Mouse (Mus musculus): ENCODE data around the gene Ubqln1. TPM values are rescaled to one million over a fixed set of nuclear protein-coding genes. Genes with fewer than 3 reads are reported as not detected.

The Ubqln1 gene
- total and polyA plus RNA-seq, 3 experiments: 68.6 to 146 TPM; not detected in 1

- Histone ChIP-seq H3K4me3 (ENCODE audit: control insufficient read depth in 1 of 2, insufficient read depth in 1 of 2, low read depth in 2 of 2, low read length in 2 of 2) (peak overlapping the region; percentile 56 to 64), H3K79me2 (ENCODE audit: control insufficient read depth, insufficient read depth, low read length, poor library complexity) (0 out of 2 replicates have a peak, but pooled peaks cover 6% of the 10 kb centered on the region), H3K9ac (ENCODE audit: control insufficient read depth, low read depth, low read length, poor library complexity, severe bottlenecking) (peak overlapping the region; percentile 62), H3K36me3 (ENCODE audit: control insufficient read depth in 1 of 2, insufficient read depth in 2 of 2, low read length in 2 of 2) (peaks cover 0 to 6% of the 10 kb centered on the region in 2 experiments; a peak in 2 of 4 replicates), H3K27me3 (ENCODE audit: control insufficient read depth in 1 of 2, insufficient read depth in 2 of 2, low read length in 2 of 2) (no peaks in the 10 kb centered on the region), H3K9me3 (replicated peaks; ENCODE audit: insufficient read depth, low read length) (no peaks in the 10 kb centered on the region), H3K27ac (ENCODE audit: control insufficient read depth, low read depth, low read length) (peak overlapping the region; percentile 64), H3K4me1 (ENCODE audit: control insufficient read depth in 1 of 2, insufficient read depth in 2 of 2, low read length in 2 of 2) (peaks cover 0 to 11% of the 10 kb centered on the region in 2 experiments; a peak in 2 of 4 replicates)
- DNase-seq (ENCODE audit: low read depth, low spot score): peak; percentile 95
- TF ChIP-seq CHD2 (IDR thresholded peaks at IDR 0.05; ENCODE audit: low read length) (no peak), RCOR1 (IDR thresholded peaks at IDR 0.05; ENCODE audit: low read depth, low read length) (peak; percentile 40; the same call in 1 of the 2 replicates), ZC3H11A (IDR thresholded peaks at IDR 0.05; ENCODE audit: low read depth, low read length) (no peak), EP300 (IDR thresholded peaks at IDR 0.05; ENCODE audit: low read depth in 1 of 2, low read length in 2 of 2) (peak; percentile 40 to 56; a peak in 3 of 4 replicates), POLR2AphosphoS2 (IDR thresholded peaks at IDR 0.05; ENCODE audit: low read length) (no peak), UBTF (IDR thresholded peaks at IDR 0.05; ENCODE audit: borderline replicate concordance, insufficient read depth, low read depth, low read length) (0 out of 2 replicates have a peak, but pooled peaks have one; percentile 79), MAZ (IDR thresholded peaks at IDR 0.05; ENCODE audit: low read depth, low read length) (peak; percentile 57), MXI1 (IDR thresholded peaks at IDR 0.05; ENCODE audit: low read depth, low read length) (peak; percentile 52; the same call in 1 of the 2 replicates), USF2 (IDR thresholded peaks at IDR 0.05; ENCODE audit: borderline replicate concordance in 1 of 2, insufficient read depth in 1 of 2, low read depth in 1 of 2, low read length in 2 of 2) (no peak), HCFC1 (IDR thresholded peaks at IDR 0.05; ENCODE audit: low read depth, low read length) (peak; percentile 32; the same call in 1 of the 2 replicates), ZKSCAN1 (IDR thresholded peaks at IDR 0.05; ENCODE audit: low read depth, low read length) (no peak), ELF1 (IDR thresholded peaks at IDR 0.05; ENCODE audit: low read depth, low read length) (0 out of 2 replicates have a peak, but pooled peaks have one; percentile 7), CHD1 (IDR thresholded peaks at IDR 0.05; ENCODE audit: low read depth, low read length) (no peak; the same call in 1 of the 2 replicates), POLR2AphosphoS5 (IDR thresholded peaks at IDR 0.05; ENCODE audit: borderline replicate concordance, low read depth, low read length) (no peak), USF1 (IDR thresholded peaks at IDR 0.05; ENCODE audit: low read depth, low read length) (no peak), TBP (IDR thresholded peaks at IDR 0.05; ENCODE audit: low read depth, low read length) (peak; percentile 72; the same call in 1 of the 2 replicates), MAX (IDR thresholded peaks at IDR 0.05; ENCODE audit: low read length) (no peak), MYC (IDR thresholded peaks at IDR 0.05; ENCODE audit: low read depth, low read length) (no peak), ZNF384 (IDR thresholded peaks at IDR 0.05; ENCODE audit: low read depth, low read length) (peak; percentile 58; the same call in 1 of the 2 replicates), JUND (IDR thresholded peaks at IDR 0.05; ENCODE audit: low read depth, low read length) (no peak), POLR2A (IDR thresholded peaks at IDR 0.05; ENCODE audit: control insufficient read depth in 1 of 2, insufficient read depth in 1 of 2, low read depth in 1 of 2, low read length in 2 of 2, poor library complexity in 1 of 2) (0 out of 4 replicates have a peak, but pooled peaks of 1 of the 2 experiments have one; percentile 30), NELFE (IDR thresholded peaks at IDR 0.05; ENCODE audit: low read depth, low read length) (peak; percentile 37; the same call in 1 of the 2 replicates), MAFK (IDR thresholded peaks at IDR 0.05; ENCODE audit: borderline replicate concordance, low read depth, low read length) (peak; percentile 72; the same call in 1 of the 2 replicates), NRF1 (IDR thresholded peaks at IDR 0.05; ENCODE audit: insufficient read depth, low read depth, low read length, poor library complexity, severe bottlenecking) (no peak), CTCF (IDR thresholded peaks at IDR 0.05 in 2 of 3, conservative IDR thresholded peaks at IDR 0.05 in 1 of 3; ENCODE audit: control insufficient read depth in 1 of 3, insufficient read depth in 1 of 3, low read depth in 2 of 3, low read length in 3 of 3, poor library complexity in 1 of 3, severe bottlenecking in 1 of 3) (no peak), RAD21 (IDR thresholded peaks at IDR 0.05; ENCODE audit: low read depth, low read length) (no peak), GATA1 (IDR thresholded peaks at IDR 0.05; ENCODE audit: low read depth, low read length) (peak; percentile 78), SIN3A (IDR thresholded peaks at IDR 0.05; ENCODE audit: low read length) (peak; percentile 85), GABPA (IDR thresholded peaks at IDR 0.05; ENCODE audit: low read depth, low read length) (no peak), TCF12 (IDR thresholded peaks at IDR 0.05; ENCODE audit: low read depth, low read length) (peak; percentile 33; the same call in 1 of the 2 replicates), ETS1 (IDR thresholded peaks at IDR 0.05; ENCODE audit: low read depth, low read length) (peak; percentile 57; the same call in 1 of the 2 replicates), TAL1 (IDR thresholded peaks at IDR 0.05; ENCODE audit: low read length) (no peak)
These were observed 67.1 kb downstream of the Ubqln1 start for GRCm38 (mm10) chr13:58148256-58148831.
